In the genomic region with DNA sequence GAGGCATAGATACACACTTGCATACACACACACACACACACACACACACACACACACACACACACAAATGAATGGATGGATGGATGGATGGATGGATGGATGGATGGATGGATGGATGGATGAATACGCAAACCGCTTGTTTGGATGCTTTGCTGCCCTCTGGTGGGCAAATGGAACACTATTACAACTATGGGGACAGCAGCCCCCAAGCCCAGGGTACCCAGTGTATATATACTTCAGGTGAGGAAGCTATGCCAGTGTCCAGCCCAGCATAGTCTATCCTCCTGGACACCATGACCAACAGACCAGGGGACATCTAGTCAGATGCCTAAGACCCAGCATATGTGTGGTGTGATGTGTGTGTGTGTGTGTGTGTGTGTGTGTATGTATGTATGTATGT, we compare ENCODE assay signal across 8 mouse cellular contexts. TPM values are rescaled to one million over a fixed set of nuclear protein-coding genes. Genes with fewer than 3 reads are reported as not detected.
A peak's percentile ranks its signal among the peaks of the same experiment; 100 is the strongest.
DNase-seq lines count a peak whose midpoint lies in the region; ATAC-seq and TF ChIP-seq lines count a peak whose summit lies in the region.

No protein-coding gene starts in this region.

- DNase-seq in heart, postnatal 4 days = peak; percentile 77
- no peak for DNase-seq in heart, adult 11 months
- peak; percentile 74 for DNase-seq in CD4-positive, CD25-positive, alpha-beta regulatory T cell, adult 2 months (ENCODE audit: low read depth, low spot score)
- DNase-seq in forebrain, embryonic 11.5 days (ENCODE audit: low spot score) = peak; percentile 69
- peak; percentile 78 to 81 for DNase-seq in kidney, postnatal 4 days
- peak; percentile 88 for DNase-seq in midbrain, embryonic 14.5 days
- no peak for DNase-seq in yolk sac, embryonic 10.5 days (ENCODE audit: low spot score)

- H3K27ac ChIP-seq in bone marrow, adult 2 months (ENCODE audit: control insufficient read depth, insufficient read depth, low read depth, low read length, poor library complexity) = no peak overlapping the region
- H3K27ac ChIP-seq in forebrain, embryonic 11.5 days (ENCODE audit: low read depth, low read length) = no peak overlapping the region
- no peak overlapping the region for H3K27ac ChIP-seq in midbrain, embryonic 14.5 days (replicated peaks; ENCODE audit: low read depth, low read length)

- no peak overlapping the region for H3K4me2 ChIP-seq in forebrain, embryonic 11.5 days (ENCODE audit: low read depth, low read length, severe bottlenecking)
- no peak overlapping the region for H3K4me2 ChIP-seq in midbrain, embryonic 14.5 days (ENCODE audit: low read length)

- H3K27me3 ChIP-seq in forebrain, embryonic 11.5 days (ENCODE audit: control insufficient read depth, insufficient read depth, low read length) = no peaks in the 10 kb centered on the region
- no peaks in the 10 kb centered on the region for H3K27me3 ChIP-seq in midbrain, embryonic 14.5 days (ENCODE audit: control insufficient read depth, insufficient read depth, low read length)

- peak; percentile 42; the same call in 1 of the 2 replicates for TF ChIP-seq CTCF in bone marrow, adult 2 months (IDR thresholded peaks at IDR 0.05; ENCODE audit: control insufficient read depth, insufficient read depth, low read length)

- no peaks in the 10 kb centered on the region for H3K9me3 ChIP-seq in forebrain, embryonic 11.5 days (ENCODE audit: control insufficient read depth, low read length)
- no peaks in the 10 kb centered on the region for H3K9me3 ChIP-seq in midbrain, embryonic 14.5 days (ENCODE audit: control insufficient read depth, low read length)

- no peaks in the 10 kb centered on the region for H3K36me3 ChIP-seq in forebrain, embryonic 11.5 days (ENCODE audit: control insufficient read depth, insufficient read depth, low read length)
- H3K36me3 ChIP-seq in midbrain, embryonic 14.5 days (ENCODE audit: control insufficient read depth, insufficient read depth, low read length) = no peaks in the 10 kb centered on the region

- ATAC-seq in forebrain, embryonic 11.5 days (replicated peaks; ENCODE audit: low FRiP score) = no peak
- ATAC-seq in midbrain, embryonic 14.5 days (ENCODE audit: low FRiP score, low TSS enrichment) = peak; percentile 50; the same call in 1 of the 2 replicates

- no peak for TF ChIP-seq POLR2A in bone marrow, adult 2 months (IDR thresholded peaks at IDR 0.05; ENCODE audit: borderline replicate concordance, control insufficient read depth, low read depth, low read length)

- 32% methylated on average over 2 of the region's 2 CpGs for WGBS in bone marrow, adult 2 months
- WGBS in forebrain, embryonic 11.5 days = 16% methylated on average over 2 of the region's 2 CpGs
- WGBS in midbrain, embryonic 14.5 days = 21% methylated on average over 2 of the region's 2 CpGs

- no peaks in the 10 kb centered on the region for H3K4me1 ChIP-seq in bone marrow, adult 2 months (ENCODE audit: control insufficient read depth, insufficient read depth, low read length)
- H3K4me1 ChIP-seq in forebrain, embryonic 11.5 days (replicated peaks; ENCODE audit: control insufficient read depth, insufficient read depth, low read length) = no peaks in the 10 kb centered on the region; the same call in 1 of the 2 replicates
- no peaks in the 10 kb centered on the region for H3K4me1 ChIP-seq in midbrain, embryonic 14.5 days (ENCODE audit: control insufficient read depth, insufficient read depth, low read length)

- no peak overlapping the region for H3K4me3 ChIP-seq in bone marrow, adult 2 months (replicated peaks; ENCODE audit: control insufficient read depth, low read depth, low read length)
- no peak overlapping the region for H3K4me3 ChIP-seq in forebrain, embryonic 11.5 days (ENCODE audit: low read depth, low read length)
- H3K4me3 ChIP-seq in midbrain, embryonic 14.5 days (replicated peaks; ENCODE audit: low read depth, low read length) = no peak overlapping the region

- no peak overlapping the region for H3K9ac ChIP-seq in forebrain, embryonic 11.5 days (ENCODE audit: low read length)
- H3K9ac ChIP-seq in midbrain, embryonic 14.5 days (replicated peaks; ENCODE audit: low read length) = no peak overlapping the region

RNA-seq across cellular contexts. Expression of a gene that starts 17.4 kb away (rescaled TPM):
- total RNA-seq in heart, postnatal 4 days (2021) = 10 to 100 TPM; 24.7 to 25.5 TPM
- polyA plus RNA-seq in bone marrow, adult 2 months (2011; ENCODE audit: insufficient read depth, insufficient read length, low replicate concordance, missing spikeins) = 3.0 and 7.6 TPM in 2 replicates
- 1.8 and 1.9 TPM in 2 replicates for polyA plus RNA-seq in forebrain, embryonic 11.5 days (2014; fragmentation: Nextera tagmentation; extraction: Ambion mirVana)
- 2.4 and 2.6 TPM in 2 replicates for polyA plus RNA-seq in midbrain, embryonic 14.5 days (2014; fragmentation: Nextera tagmentation; extraction: Ambion mirVana)

Comparison
In these comparisons a context has a peak if more than half of its experiments do, and no peak if none do; other contexts are left out.
1. DNase-seq: peak in heart, postnatal 4 days (single experiment), CD4-positive, CD25-positive, alpha-beta regulatory T cell, adult 2 months (single experiment), forebrain, embryonic 11.5 days (single experiment), kidney, postnatal 4 days (2 of 2) and midbrain, embryonic 14.5 days (single experiment); none in heart, adult 11 months (single experiment) and yolk sac, embryonic 10.5 days (single experiment).